Mouse (Mus musculus) monocyte, adult 2 months (primary cell): ENCODE data around the gene Cadps2.

Experiments used
- DNase-seq, 2 experiments: peaks; one replicate each; pipeline ENCODE4 v3.0.0; 2022; ENCODE audit warnings: low spot score in 2 of 2, low read depth in 1 of 2

Cadps2 gene

GRCm38 (mm10) chr6:23839009-23839811, at the start of gene Cadps2:
Gene Cadps2 (minus strand): TSS chr6:23839421.
- DNase-seq: no peak

GRCm38 (mm10) chr6:23886418-23886817, 47.2 kb upstream of the Cadps2 start:
- DNase-seq: no peak

DNA sequence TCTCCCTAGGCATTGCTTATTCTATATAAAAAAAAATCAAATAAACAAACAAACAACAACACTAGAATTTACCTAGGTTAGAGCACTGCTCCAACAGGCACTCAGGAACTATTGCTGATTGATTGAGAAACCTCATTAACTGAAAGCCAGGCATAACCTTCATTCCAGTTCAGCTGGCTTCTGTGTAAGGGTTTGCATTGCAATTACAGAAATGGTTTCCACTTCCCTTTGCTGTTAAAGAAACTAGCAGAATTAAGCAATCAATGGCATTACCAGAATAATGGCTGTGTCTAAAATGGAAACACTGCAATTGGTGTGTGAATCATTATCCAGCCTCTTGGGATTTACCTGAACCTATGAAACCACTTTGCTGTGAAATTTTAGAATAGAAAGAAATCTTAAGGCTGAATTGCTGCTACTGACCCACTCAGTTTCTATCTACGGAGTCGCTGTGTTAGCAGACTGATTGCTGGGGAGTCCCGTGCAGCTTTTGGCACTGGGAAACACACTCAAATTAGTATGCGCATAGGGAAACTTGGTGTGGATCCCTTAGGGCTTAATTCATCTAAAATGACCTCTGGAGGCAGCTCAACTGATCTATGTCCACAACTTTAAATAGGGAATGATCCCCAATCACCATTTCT, 37.7 kb upstream of the Cadps2 start:
- DNase-seq: no peak

GRCm38 (mm10) chr6:23876363-23876762, 37.1 kb upstream of the Cadps2 start:
- no peak for DNase-seq

DNA sequence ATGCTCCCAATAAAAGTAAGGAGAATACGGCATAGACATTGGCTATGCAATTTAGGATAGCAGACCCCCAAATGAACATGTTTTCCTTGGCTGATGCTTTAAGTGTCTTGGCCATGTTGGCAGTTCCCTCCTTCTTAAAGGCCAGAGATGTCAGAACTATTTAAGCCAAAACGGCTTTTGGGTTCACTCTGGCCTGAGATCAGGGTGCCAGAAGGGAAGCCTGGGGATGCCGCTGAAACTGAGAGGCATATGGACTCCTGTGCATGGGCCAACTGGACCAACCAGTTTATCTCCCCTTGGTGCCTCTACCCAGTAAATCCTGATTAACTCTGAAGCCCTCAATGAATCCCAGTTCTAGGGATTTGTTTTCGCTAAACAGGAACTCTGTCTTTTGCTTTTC, 34.6 kb upstream of the Cadps2 start:
- DNase-seq: no peak

DNA sequence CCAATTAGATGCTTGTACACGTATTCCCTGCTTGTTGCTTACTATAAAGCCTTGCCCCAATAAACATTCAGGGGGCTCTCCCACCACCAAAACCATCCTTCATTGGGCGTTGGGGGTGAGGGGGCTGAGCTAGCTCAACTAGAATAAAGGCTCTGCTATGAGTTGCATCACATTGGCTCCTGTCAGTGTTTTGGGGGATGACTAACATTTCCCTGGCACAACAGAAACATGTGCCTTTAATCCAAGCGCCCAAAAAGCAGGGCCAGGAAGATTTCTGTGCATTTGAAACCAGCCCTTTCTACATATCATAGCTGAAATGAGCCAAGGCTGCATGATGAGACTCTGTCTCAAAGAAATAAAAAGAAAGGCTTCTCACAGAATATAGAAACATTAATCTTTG, 34.0 kb upstream of the Cadps2 start:
- DNase-seq: no peak

DNA sequence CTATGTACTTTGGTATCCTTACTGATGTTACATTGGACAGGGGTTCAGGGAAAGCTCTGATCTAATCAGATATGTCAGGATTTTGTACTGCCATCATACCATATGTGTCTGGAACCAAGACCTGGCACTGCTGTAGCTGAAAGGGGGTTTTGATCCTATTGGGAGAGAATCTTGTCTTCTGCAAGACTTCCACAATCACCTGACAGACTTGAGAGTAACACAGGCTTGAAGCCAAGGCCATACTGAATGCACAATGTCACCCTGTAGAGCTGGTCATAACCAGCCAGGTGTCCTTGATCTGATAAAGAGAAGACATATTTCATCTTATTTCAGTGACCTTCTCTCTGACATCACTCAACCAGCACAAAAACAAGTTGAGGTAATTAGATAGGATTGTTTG, 30.8 kb upstream of the Cadps2 start:
- no peak for DNase-seq

- DNase-seq: no peak
These were observed 27.1 kb upstream of the Cadps2 start for GRCm38 (mm10) chr6:23866298-23866697.

DNA sequence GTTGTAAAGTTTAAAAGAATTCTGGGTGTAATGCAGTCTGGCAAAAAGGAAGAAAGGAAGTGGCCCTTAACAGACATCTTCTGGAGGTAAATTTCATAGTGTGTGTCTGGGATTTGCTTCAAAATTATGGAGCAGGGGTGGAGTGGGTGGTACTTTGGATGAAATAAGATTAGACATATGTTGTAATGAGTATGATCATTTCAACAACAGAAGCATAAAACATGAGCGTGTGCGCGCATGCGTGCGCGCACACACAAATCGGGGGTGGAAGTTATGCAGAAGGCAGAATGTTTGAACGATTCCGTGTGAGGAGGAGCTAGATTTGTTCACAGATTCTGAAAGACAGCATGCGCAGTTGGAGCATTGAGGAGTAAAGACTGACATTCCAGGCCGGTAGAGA, 14.2 kb upstream of the Cadps2 start:
- no peak for DNase-seq

DNA sequence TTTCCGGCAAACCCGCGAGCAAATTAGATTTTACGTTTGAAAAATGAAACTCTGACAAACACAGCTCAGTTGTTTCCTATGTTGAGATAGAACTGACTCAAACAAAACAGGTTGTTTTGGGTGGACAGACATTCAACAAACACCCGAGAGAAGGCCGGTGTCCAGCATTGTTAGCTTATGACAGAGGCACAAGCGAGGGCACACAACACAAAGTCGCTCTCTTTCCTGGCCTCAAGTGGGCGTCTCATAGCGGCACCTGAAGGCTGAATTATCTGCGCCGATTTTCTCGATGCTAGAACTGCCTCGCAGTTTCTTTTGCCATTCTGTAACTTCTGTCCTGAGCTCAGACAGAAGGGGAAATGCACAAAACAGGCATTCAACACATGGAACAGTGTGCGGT, 780 bp upstream of the Cadps2 start:
- no peak for DNase-seq

DNA sequence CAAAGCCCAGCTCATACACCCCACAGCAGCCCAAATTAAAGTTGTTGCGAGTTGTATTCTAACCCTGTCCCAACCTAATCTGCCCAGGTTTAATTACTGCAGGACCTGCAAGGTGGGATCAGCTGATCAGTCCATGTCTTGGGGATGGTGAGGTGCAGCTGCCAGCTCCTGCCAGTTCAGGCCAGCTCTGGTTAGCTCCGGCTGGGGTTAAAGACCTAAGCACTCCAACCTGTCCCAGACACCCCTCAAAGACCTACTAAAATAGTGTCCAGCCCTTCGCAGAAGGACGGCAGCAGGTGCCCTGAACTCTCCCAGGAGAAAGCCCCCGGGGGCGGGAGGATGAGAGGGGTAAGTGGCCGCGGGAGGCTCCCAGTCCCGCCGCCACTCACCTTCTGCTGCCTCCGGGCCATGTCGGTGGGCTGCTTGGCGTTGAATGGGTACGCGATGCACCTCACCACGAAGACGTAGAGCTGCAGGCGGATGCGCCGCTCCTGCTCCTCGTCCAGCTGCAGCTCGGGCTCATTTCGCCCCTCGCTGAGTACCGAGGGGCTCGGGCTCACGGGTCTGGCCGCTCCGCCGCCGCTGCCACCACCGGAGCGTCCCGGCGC, 716 bp downstream of the Cadps2 start:
- no peak for DNase-seq

GRCm38 (mm10) chr6:23837631-23838030, 1.6 kb downstream of the Cadps2 start:
- no peak for DNase-seq

DNA sequence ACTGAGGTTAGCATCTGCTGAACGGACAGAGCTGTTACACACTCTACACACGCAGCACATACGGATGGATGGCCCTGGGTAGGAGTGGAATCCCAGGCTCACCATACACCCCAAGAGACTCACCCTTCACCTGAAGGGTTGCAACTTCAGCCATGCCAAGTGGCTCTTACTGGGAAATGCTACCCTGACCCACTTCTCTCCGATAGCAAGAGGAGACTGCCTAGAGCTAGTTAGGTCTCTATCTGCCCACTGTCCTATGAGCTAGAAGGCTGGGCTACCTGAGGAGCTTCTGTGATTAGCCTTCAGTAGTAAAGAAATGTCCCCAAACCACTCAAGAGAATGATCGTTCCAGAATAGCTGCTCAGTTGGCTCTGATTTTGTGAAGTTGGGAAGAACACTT, 2.1 kb downstream of the Cadps2 start:
- DNase-seq: no peak

- no peak for DNase-seq
These were observed 2.5 kb downstream of the Cadps2 start for GRCm38 (mm10) chr6:23836694-23837093.

- no peak for DNase-seq
These were observed 3.7 kb downstream of the Cadps2 start for GRCm38 (mm10) chr6:23835552-23835951.

- DNase-seq: no peak
These were observed 8.5 kb downstream of the Cadps2 start for GRCm38 (mm10) chr6:23830741-23831140.

DNA sequence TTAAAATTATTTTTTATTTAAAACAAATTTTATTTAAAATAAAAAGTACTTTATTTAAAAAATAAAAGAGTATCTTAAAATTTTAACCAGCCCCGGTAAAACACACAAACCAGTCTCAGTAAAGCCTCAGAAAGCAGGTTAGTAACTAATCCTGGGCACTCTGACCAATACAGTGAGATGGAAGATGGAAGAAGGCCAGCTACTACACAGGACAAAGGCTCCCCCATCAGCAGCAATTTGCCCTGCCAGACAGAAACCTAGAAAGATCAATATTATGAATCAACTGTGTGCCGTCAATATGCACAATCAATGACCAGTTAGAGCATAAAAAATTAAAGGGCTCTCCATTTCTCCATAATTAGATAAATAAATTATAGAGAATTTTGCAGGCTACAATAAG, 9.9 kb downstream of the Cadps2 start:
- no peak for DNase-seq

DNA sequence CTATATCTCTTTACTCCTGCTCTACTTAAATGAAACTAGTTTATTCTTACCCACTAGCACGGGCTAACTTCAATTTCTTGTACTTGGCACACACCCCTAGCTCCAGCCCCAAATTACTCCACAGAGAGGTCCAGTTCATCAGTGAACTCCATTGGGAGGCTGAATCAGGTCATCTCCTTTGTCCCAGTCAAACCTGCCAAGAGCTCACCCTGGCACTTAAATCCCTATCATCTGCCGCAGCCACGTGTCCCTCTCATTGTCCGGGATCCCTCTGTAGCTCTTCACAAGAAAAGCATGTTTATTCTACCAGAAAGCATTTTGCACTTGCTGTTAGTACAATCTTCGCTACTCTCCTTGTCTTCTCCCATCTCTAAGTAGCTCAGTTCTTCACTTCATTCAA, 17.4 kb downstream of the Cadps2 start:
- DNase-seq: no peak

- DNase-seq: no peak
These were observed 29.1 kb downstream of the Cadps2 start for GRCm38 (mm10) chr6:23810087-23810486.

- no peak for DNase-seq
These were observed 29.9 kb downstream of the Cadps2 start for GRCm38 (mm10) chr6:23809344-23809743.

DNA sequence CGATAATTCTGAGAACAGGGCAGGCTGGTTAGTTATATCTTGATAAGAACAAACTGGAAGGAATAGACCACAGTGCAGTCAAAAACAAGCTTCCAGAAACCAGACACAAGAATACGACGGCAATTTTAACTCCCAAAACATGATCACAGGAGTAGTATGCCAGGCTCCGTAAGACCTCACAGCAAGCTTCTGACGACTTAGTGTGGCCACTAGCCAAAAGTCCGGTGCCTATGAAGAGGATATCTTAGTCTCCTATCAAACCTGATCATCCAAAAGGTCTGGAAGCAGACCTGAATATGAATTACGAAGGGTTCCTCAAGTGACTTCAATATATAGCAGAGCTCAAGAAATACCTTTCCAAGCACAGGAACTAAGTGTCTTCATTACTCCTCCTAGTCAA, 33.9 kb downstream of the Cadps2 start:
- DNase-seq: no peak

- DNase-seq: no peak
These were observed 47.4 kb downstream of the Cadps2 start for GRCm38 (mm10) chr6:23791822-23792221.
